Mouse (Mus musculus): ENCODE results near the gene Nlgn1. TPM values are rescaled to one million over a fixed set of nuclear protein-coding genes. Genes with fewer than 3 reads are reported as not detected.

Gene Nlgn1
- polyA plus RNA-seq, 1 experiment from 2014 or later, result 0.23 TPM

DNA sequence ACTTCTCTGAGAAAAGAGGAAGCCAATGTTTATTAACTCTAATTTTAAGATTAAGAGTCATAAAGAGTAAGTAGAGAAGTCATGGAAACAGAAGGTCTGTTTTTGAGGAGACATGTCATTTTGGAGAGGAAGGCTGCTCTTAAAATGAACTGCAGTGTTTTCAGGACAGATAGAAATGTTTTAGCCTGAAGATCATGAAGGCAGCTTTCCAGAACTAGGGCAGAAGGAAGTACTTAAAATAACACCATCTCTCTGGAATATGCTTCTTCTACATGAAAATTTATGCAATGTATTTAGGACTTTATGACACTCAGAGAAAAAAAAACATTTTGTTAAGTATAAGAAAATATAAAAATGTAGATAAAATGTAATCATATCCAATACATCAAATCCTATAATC, 905.3 kb downstream of the Nlgn1 start:
- no peak overlapping the region for H3K9ac ChIP-seq (ENCODE audit: low read depth, low read length)
- H3K4me3 ChIP-seq (ENCODE audit: low read depth, low read length), result no peak overlapping the region
- no peaks in the 10 kb centered on the region for H3K4me1 ChIP-seq (ENCODE audit: control insufficient read depth, insufficient read depth, low read length)
- no peaks in the 10 kb centered on the region for H3K36me3 ChIP-seq (ENCODE audit: control insufficient read depth, insufficient read depth, low read length)
- H3K27ac ChIP-seq (ENCODE audit: low read depth, low read length), result no peak overlapping the region
- no peak for ATAC-seq (replicated peaks; ENCODE audit: insufficient number of reproducible peaks, low FRiP score, low TSS enrichment)
- no peak overlapping the region for H3K4me2 ChIP-seq
- H3K9me3 ChIP-seq (replicated peaks; ENCODE audit: control insufficient read depth, low read length), result no peaks in the 10 kb centered on the region
- no peaks in the 10 kb centered on the region for H3K27me3 ChIP-seq (ENCODE audit: control insufficient read depth, insufficient read depth, low read length)

DNA sequence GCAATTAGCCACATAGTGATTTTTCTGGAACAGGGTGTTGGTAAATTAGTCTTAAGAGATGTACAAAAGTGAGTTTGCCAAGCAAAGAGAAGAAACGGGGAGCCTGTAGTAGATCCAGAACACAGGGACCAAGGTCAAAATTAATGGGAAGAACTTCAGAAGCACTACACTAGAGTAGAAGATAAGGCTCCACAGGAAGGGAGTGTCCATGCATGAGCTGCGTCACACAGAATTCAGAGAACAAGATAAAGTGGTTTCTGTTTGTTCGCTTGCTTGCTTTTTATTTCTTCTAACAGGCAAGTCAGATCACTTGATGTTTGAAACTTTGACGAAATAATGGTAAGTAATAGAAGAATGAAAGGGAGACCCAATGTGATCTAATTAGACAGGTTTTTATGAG, 920.3 kb downstream of the Nlgn1 start:
- no peaks in the 10 kb centered on the region for H3K9me3 ChIP-seq (replicated peaks; ENCODE audit: control insufficient read depth, low read length)
- no peaks in the 10 kb centered on the region for H3K36me3 ChIP-seq (ENCODE audit: control insufficient read depth, insufficient read depth, low read length)
- H3K9ac ChIP-seq (ENCODE audit: low read depth, low read length), result no peak overlapping the region
- no peak overlapping the region for H3K27ac ChIP-seq (ENCODE audit: low read depth, low read length)
- WGBS (ENCODE audit: insufficient replicate concordance), result 69% methylated on average over 4 of the region's 4 CpGs
- no peaks in the 10 kb centered on the region for H3K4me1 ChIP-seq (ENCODE audit: control insufficient read depth, insufficient read depth, low read length)
- ATAC-seq (replicated peaks; ENCODE audit: insufficient number of reproducible peaks, low FRiP score, low TSS enrichment), result no peak
- no peak overlapping the region for H3K4me3 ChIP-seq (ENCODE audit: low read depth, low read length)
- no peaks in the 10 kb centered on the region for H3K27me3 ChIP-seq (ENCODE audit: control insufficient read depth, insufficient read depth, low read length)
- H3K4me2 ChIP-seq, result no peak overlapping the region

All from heart, embryonic 11.5 days (tissue).